ENCODE assay signal across 8 mouse cellular contexts in the genomic region with DNA sequence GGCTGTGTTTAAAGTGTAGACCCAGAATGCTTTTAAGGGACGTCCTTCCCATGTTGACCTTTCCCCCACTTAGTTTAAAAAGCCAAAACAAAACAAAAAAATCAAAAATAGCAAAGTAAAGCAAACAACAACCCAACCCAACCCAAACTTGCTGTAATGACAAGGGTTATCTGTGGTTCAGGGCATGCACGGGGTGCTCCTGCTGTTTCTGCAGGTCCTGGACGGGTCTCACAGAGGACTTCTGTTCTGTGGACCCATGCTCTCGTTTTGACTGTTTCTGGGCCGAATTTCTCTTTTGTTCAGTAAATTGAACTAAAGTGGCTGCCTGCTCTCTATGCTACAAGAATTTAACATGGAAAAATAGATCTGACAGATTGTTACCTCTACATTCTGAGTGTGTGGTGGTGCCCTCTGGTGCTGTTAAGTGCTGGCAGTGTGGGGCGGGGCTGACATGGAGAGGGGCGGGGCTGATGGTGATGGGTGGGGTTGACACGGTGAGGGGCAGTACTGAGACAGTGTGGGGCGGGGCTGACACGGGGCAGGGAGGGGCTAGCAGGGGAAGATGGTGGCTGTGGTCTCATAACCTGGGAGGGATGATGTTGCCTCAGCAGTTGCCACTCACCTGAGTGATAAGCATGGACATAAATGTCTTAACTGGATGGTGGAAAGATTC. TPM values are rescaled to one million over a fixed set of nuclear protein-coding genes. Genes with fewer than 3 reads are reported as not detected.
A peak's percentile ranks its signal among the peaks of the same experiment; 100 is the strongest.
DNase-seq lines count a peak whose midpoint lies in the region; ATAC-seq lines count a peak whose summit lies in the region.

No protein-coding gene starts in this region.

- 28% methylated on average over 10 of the region's 10 CpGs for WGBS in heart, embryonic 10.5 days
- 40% methylated on average over 10 of the region's 10 CpGs for WGBS in limb, embryonic 10.5 days

- H3K4me3 ChIP-seq in heart, embryonic 10.5 days = peak overlapping the region; percentile 25; the same call in 1 of the 2 replicates
- no peak overlapping the region for H3K4me3 ChIP-seq in limb, embryonic 10.5 days

- H3K27ac ChIP-seq in heart, embryonic 10.5 days = peak overlapping the region; percentile 30; the same call in 1 of the 2 replicates
- no peak overlapping the region for H3K27ac ChIP-seq in limb, embryonic 10.5 days

- DNase-seq in heart, embryonic 10.5 days (ENCODE audit: low spot score) = peak; percentile 86
- DNase-seq in heart, postnatal 14 days = no peak
- DNase-seq in 3134 (ENCODE audit: extremely low read depth, insufficient read length, low spot score) = peak; percentile 35
- peak; percentile 50 for DNase-seq in limb, embryonic 10.5 days (ENCODE audit: low spot score)
- peak; percentile 23 to 44 for DNase-seq in spleen, postnatal 36 days (ENCODE audit: low spot score in 2 of 2)
- no peak for DNase-seq in urinary bladder, postnatal 4 days (ENCODE audit: low spot score in 2 of 2)
- DNase-seq in cerebellum, adult 8-10 months = no peak

- peaks cover 89% of the 10 kb centered on the region for H3K4me1 ChIP-seq in heart, embryonic 10.5 days
- H3K4me1 ChIP-seq in limb, embryonic 10.5 days = peaks cover 88% of the 10 kb centered on the region

- intact Hi-C loops in heart, postnatal 14 days (cut with DNase I) = no loop called here

- H3K27me3 ChIP-seq in heart, embryonic 10.5 days (ENCODE audit: insufficient read depth, poor library complexity, severe bottlenecking) = no peaks in the 10 kb centered on the region
- H3K27me3 ChIP-seq in limb, embryonic 10.5 days (ENCODE audit: low read depth, poor library complexity, severe bottlenecking) = no peaks in the 10 kb centered on the region

- peak; percentile 13 for ATAC-seq in activated CD4-positive, CD25-positive, alpha-beta regulatory T cell, adult 4 months

- H3K36me3 ChIP-seq in heart, embryonic 10.5 days = no peaks in the 10 kb centered on the region
- H3K36me3 ChIP-seq in limb, embryonic 10.5 days = no peaks in the 10 kb centered on the region

- H3K9me3 ChIP-seq in heart, embryonic 10.5 days = no peaks in the 10 kb centered on the region
- H3K9me3 ChIP-seq in limb, embryonic 10.5 days (replicated peaks) = no peaks in the 10 kb centered on the region

RNA-seq across cellular contexts. Expression of a gene that starts 49.2 kb away (rescaled TPM):
- polyA plus RNA-seq in heart, embryonic 10.5 days (2016; fragmentation: Nextera tagmentation; extraction: Ambion mirVana) = 19.0 and 24.7 TPM in 2 replicates
- total RNA-seq in heart, postnatal 14 days (2021) = 100 to 1,000 TPM; 175 to 185 TPM
- 10 to 100 TPM; 23.8 to 33.8 TPM for polyA plus RNA-seq in activated CD4-positive, CD25-positive, alpha-beta regulatory T cell, adult 4 months (2017; shearing (Covaris generic))
- polyA plus RNA-seq in limb, embryonic 10.5 days (2016; fragmentation: Nextera tagmentation; extraction: Ambion mirVana) = 33.8 and 45.4 TPM in 2 replicates

Comparison
In these comparisons a context has a peak if more than half of its experiments do, and no peak if none do; other contexts are left out.
1. DNase-seq: peak in heart, embryonic 10.5 days (single experiment), 3134 (single experiment), limb, embryonic 10.5 days (single experiment) and spleen, postnatal 36 days (2 of 2); none in heart, postnatal 14 days (0 of 2), urinary bladder, postnatal 4 days (0 of 2) and cerebellum, adult 8-10 months (single experiment).